Mouse (Mus musculus) layer of hippocampus, adult 18-20 months (tissue): ENCODE measurements around the gene Neurog1. TPM values are rescaled to one million over a fixed set of nuclear protein-coding genes. Genes with fewer than 3 reads are reported as not detected.

ENCODE experiments used
- DNase-seq, 2 experiments: peaks; one replicate each; pipeline ENCODE4 v3.0.0; 2022; ENCODE audit warnings: low spot score in 2 of 2
- total RNA-seq, 2 experiments: library from RNA; stranded (reverse); gene quantifications; 2 replicates each; pipeline ENCODE4 v1.2.3; 2021

Gene Neurog1
- total RNA-seq, 2 experiments from 2014 or later, result 0.17 to 0.58 TPM

- peak in 1 of 2 experiments; percentile 10 for DNase-seq
Observed at GRCm38 (mm10) chr13:56221129-56221910, 30.6 kb downstream of the Neurog1 start.

- DNase-seq, result no peak
Observed at GRCm38 (mm10) chr13:56219254-56219653, 32.7 kb downstream of the Neurog1 start.

- DNase-seq, result no peak
Observed at GRCm38 (mm10) chr13:56216090-56216489, 35.9 kb downstream of the Neurog1 start.

GRCm38 (mm10) chr13:56214633-56215032 lies 37.3 kb downstream of the Neurog1 start:
- DNase-seq, result no peak

GRCm38 (mm10) chr13:56209067-56209411 lies 42.9 kb downstream of the Neurog1 start:
- no peak for DNase-seq

- no peak for DNase-seq
Observed at GRCm38 (mm10) chr13:56208225-56209066, 43.5 kb downstream of the Neurog1 start.

Other genes starting within 250 kb of the Neurog1 start
- gene H2afy, start 115.8 kb downstream of the Neurog1 start, total RNA-seq, result 100 to 1,000 TPM; 115 to 121 TPM
- 1 to 10 TPM; 1.3 TPM for gene Tifab, start 73.3 kb downstream of the Neurog1 start, total RNA-seq
- 100 to 1,000 TPM; 144 to 150 TPM for gene Cxcl14, start 44.4 kb upstream of the Neurog1 start, total RNA-seq
- gene Gm3045, start 174.4 kb upstream of the Neurog1 start, total RNA-seq, result not detected
- gene Slc25a48, start 186.2 kb upstream of the Neurog1 start, total RNA-seq, result under 1 TPM; 0.15 to 0.17 TPM
- not detected for gene Il9, start 230.1 kb upstream of the Neurog1 start, total RNA-seq